Mouse (Mus musculus): ENCODE measurements around the gene Krtdap.

DNA sequence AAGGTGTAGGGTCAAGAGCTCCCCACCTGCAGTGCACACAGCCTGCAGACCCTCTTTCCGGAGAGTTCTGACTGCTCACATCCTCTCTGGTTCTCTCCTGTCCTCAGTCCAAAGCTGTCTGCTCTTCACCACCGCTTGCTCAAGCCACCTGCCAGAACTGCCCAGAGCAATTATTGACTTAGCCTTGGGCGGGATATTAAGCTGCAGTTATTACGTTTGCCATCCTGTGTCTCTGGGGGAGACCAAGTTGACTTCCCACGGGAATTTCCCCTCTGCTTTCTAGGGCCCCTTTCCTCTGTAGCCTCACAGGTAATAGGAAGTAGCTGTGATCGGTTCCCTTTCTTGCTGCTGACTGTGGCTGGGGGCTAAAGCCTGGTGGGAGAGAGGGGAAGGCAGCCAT lies 32.4 kb downstream of the Krtdap start:
- TF ChIP-seq CTCF (IDR thresholded peaks at IDR 0.05; ENCODE audit: low read depth) (no peak), EP300 (IDR thresholded peaks at IDR 0.05; ENCODE audit: low read depth) (no peak)

All from liver, embryonic 14.5 days (tissue).